Mouse (Mus musculus) midbrain, embryonic 12.5 days (tissue): ENCODE measurements around the gene Miox. TPM values are rescaled to one million over a fixed set of nuclear protein-coding genes. Genes with fewer than 3 reads are reported as not detected.

Experiments
- ATAC-seq: fragments of 200-750 bp; cut with Nextera tagmentation; 2 replicates; pipeline ENCODE4 v1.8.0; 2017; ENCODE audit warnings: low read depth, moderate TSS enrichment, moderate library complexity; ENCODE audit not compliant: low FRiP score
- H3K27ac ChIP-seq: fragments of 300-500 bp; sonication (generic); replicated peaks from 2 replicates; pipeline ENCODE4 v1.5.1; 2016; ENCODE audit warnings: mild to moderate bottlenecking
- H3K27me3 ChIP-seq: fragments of 300-500 bp; sonication (generic); 2 replicates; pipeline ENCODE4 v1.6.1; 2016; ENCODE audit warnings: mild to moderate bottlenecking
- H3K36me3 ChIP-seq: fragments of 300-500 bp; sonication (generic); 2 replicates; pipeline ENCODE4 v1.6.1; 2016
- H3K4me1 ChIP-seq: fragments of 300-500 bp; sonication (generic); 2 replicates; pipeline ENCODE4 v1.6.1; 2016
- H3K4me2 ChIP-seq: fragments of 300-500 bp; sonication (generic); replicated peaks from 2 replicates; pipeline ENCODE4 v1.6.1; 2016; ENCODE audit warnings: mild to moderate bottlenecking, moderate library complexity
- H3K4me3 ChIP-seq: fragments of 300-500 bp; sonication (generic); 2 replicates; pipeline ENCODE4 v1.5.1; 2016; ENCODE audit warnings: mild to moderate bottlenecking
- H3K9ac ChIP-seq: fragments of 300-500 bp; sonication (generic); replicated peaks from 2 replicates; pipeline ENCODE4 v1.6.1; 2016; ENCODE audit warnings: mild to moderate bottlenecking, moderate library complexity
- H3K9me3 ChIP-seq: fragments of 300-500 bp; sonication (generic); 2 replicates; pipeline ENCODE4 v1.6.1; 2016; ENCODE audit warnings: mild to moderate bottlenecking
- WGBS: fragments of 180-500 bp; shearing (Covaris S2); methylation state at CpG from one replicate; pipeline ENCODE4 v1.1.7; 2016; 5-methylcytosine and 5-hydroxymethylcytosine counted together
- polyA plus RNA-seq: library from polyadenylated mRNA; unstranded; fragments of >200 nt; fragmentation: Nextera tagmentation; extraction: Ambion mirVana; gene quantifications from 2 replicates; pipeline ENCODE4 v1.2.1, GENCODE M21; 2016

Gene Miox
- polyA plus RNA-seq, 1 experiment from 2014 or later, result not detected

- no peaks in the 10 kb centered on the region for H3K9me3 ChIP-seq
- WGBS, result 96% methylated on average over 12 of the region's 12 CpGs
- H3K27me3 ChIP-seq, result no peaks in the 10 kb centered on the region
- no peak overlapping the region for H3K4me3 ChIP-seq
- no peak overlapping the region for H3K4me2 ChIP-seq
- no peak for ATAC-seq
- peaks cover 39% of the 10 kb centered on the region for H3K36me3 ChIP-seq
- H3K27ac ChIP-seq, result no peak overlapping the region
- no peak overlapping the region for H3K9ac ChIP-seq
- H3K4me1 ChIP-seq, result peaks cover 25% of the 10 kb centered on the region
Measured at GRCm38 (mm10) chr15:89352795-89353194, 18.6 kb downstream of the Miox start.

- Histone ChIP-seq H3K36me3 (peaks cover 39% of the 10 kb centered on the region), H3K27me3 (no peaks in the 10 kb centered on the region), H3K4me2 (peak overlapping the region; percentile 78), H3K9ac (peak overlapping the region; percentile 83; the same call in 1 of the 2 replicates), H3K4me1 (peaks cover 30% of the 10 kb centered on the region), H3K9me3 (no peaks in the 10 kb centered on the region), H3K4me3 (0 out of 2 replicates have a peak overlapping the region, but pooled peaks have one; percentile 88), H3K27ac (no peak overlapping the region)
- ATAC-seq, result no peak
- WGBS, result 97% methylated on average over 16 of the region's 16 CpGs
Measured at GRCm38 (mm10) chr15:89353837-89354236, 19.6 kb downstream of the Miox start.

DNA sequence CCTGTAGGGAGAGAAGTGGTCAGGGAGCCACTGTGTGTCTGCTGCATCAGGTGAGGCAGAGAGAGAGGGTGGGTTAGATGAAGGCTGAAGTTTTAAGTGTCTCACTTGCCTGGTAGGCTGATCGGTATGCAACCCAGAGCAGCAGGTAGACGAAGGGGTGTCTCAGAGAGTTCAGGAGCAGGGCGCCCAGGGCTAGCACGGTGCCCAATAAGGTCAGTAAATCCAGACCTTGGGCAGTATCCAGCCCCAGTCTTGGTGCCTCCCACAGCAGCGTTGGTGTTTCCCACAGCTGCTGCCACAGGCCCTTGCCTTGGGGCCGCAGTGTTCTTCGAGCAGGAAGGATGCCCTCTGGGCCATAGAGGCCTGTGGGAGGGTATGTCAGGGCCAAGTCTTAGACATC, 20.3 kb downstream of the Miox start:
- peaks cover 30% of the 10 kb centered on the region for H3K4me1 ChIP-seq
- H3K4me3 ChIP-seq, result peak overlapping the region; percentile 88
- ATAC-seq, result no peak
- no peak overlapping the region for H3K27ac ChIP-seq
- peak overlapping the region; percentile 78 for H3K4me2 ChIP-seq
- no peaks in the 10 kb centered on the region for H3K27me3 ChIP-seq
- peak overlapping the region; percentile 83 for H3K9ac ChIP-seq
- 86% methylated on average over 7 of the region's 7 CpGs for WGBS
- peaks cover 38% of the 10 kb centered on the region for H3K36me3 ChIP-seq
- no peaks in the 10 kb centered on the region for H3K9me3 ChIP-seq

- Histone ChIP-seq H3K9ac (peak within 1 kb of the TSS; percentile 83), H3K27me3 (no peaks in the 10 kb centered on the region), H3K4me3 (peak within 1 kb of the TSS; percentile 88), H3K4me1 (peaks cover 30% of the 10 kb centered on the region), H3K4me2 (peak within 1 kb of the TSS; percentile 78), H3K27ac (peak within 1 kb of the TSS; percentile 85), H3K36me3 (peaks cover 37% of the 10 kb centered on the region), H3K9me3 (no peaks in the 10 kb centered on the region)
- under 1% methylated on average over 63 of the region's 64 CpGs for WGBS
- ATAC-seq, result peak; percentile 85
Measured at GRCm38 (mm10) chr15:89355241-89356187, 21.3 kb downstream of the Miox start, which contains the start of the genes Lmf2 and Ncaph2. Gene Lmf2 (minus strand): TSS chr15:89355659. Gene Ncaph2 (plus strand): TSS chr15:89355719.

DNA sequence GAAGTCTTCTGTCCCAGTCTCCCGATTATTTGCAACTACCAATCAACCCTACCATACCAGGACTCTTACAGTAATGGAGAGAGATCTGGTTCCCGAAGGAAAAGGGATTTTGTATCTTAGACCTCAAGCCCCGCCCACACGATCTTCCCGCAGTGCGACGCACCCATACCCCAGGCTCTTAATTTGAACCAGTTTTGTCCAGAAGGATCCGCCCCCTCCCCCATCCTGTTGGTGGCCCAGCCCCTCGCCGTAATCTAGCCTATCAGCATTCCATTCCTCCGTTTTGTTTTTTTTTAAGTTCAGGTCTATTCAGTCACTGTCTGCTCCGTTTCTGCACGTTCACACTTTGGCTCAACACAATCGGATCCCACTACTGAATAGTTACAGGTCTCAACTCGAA, 22.2 kb downstream of the Miox start:
- peaks cover 30% of the 10 kb centered on the region for H3K4me1 ChIP-seq
- H3K4me2 ChIP-seq, result peak overlapping the region; percentile 78
- peak overlapping the region; percentile 88 for H3K4me3 ChIP-seq
- H3K27ac ChIP-seq, result peak overlapping the region; percentile 85
- no peaks in the 10 kb centered on the region for H3K27me3 ChIP-seq
- H3K36me3 ChIP-seq, result peaks cover 37% of the 10 kb centered on the region
- H3K9me3 ChIP-seq, result no peaks in the 10 kb centered on the region
- peak overlapping the region; percentile 83 for H3K9ac ChIP-seq
- WGBS, result under 1% methylated on average over 15 of the region's 15 CpGs
- peak; percentile 75 for ATAC-seq

- peaks cover 38% of the 10 kb centered on the region for H3K36me3 ChIP-seq
- H3K27me3 ChIP-seq, result no peaks in the 10 kb centered on the region
- peaks cover 30% of the 10 kb centered on the region for H3K4me1 ChIP-seq
- H3K9ac ChIP-seq, result no peak overlapping the region
- ATAC-seq, result no peak
- WGBS, result 88% methylated on average over 3 of the region's 3 CpGs
- no peak overlapping the region for H3K4me2 ChIP-seq
- no peak overlapping the region for H3K27ac ChIP-seq
- no peaks in the 10 kb centered on the region for H3K9me3 ChIP-seq
- H3K4me3 ChIP-seq, result no peak overlapping the region
Measured at GRCm38 (mm10) chr15:89358784-89359183, 24.6 kb downstream of the Miox start.

- Histone ChIP-seq H3K9ac (no peak overlapping the region), H3K27me3 (no peaks in the 10 kb centered on the region), H3K9me3 (no peaks in the 10 kb centered on the region), H3K36me3 (peaks cover 81% of the 10 kb centered on the region), H3K4me1 (peaks cover 3% of the 10 kb centered on the region), H3K27ac (no peak overlapping the region), H3K4me2 (no peak overlapping the region), H3K4me3 (no peak overlapping the region)
- no peak for ATAC-seq
- WGBS, result 97% methylated on average over 7 of the region's 7 CpGs
Measured at GRCm38 (mm10) chr15:89363051-89363450, 28.9 kb downstream of the Miox start.

DNA sequence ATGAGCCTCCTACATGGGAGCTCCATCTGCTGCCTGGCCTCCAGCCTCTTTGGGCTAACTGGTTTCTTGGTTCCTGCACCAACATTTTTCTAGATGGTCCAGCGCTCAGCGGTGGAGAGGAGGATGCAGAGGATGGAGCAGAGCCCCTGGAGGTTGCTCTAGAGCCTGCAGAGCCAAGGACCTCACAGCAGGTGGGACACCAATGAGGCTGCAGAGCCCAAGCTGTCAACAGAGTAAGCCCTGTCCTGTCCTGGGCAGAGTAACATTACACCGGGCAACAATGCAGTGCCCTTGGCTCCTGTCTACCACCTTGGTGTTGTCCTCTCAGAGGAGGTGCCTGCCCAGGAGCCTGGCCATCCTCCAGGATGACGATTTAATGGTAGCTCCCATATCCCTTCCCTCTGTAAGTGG, 30.9 kb downstream of the Miox start:
- no peak for ATAC-seq
- H3K9ac ChIP-seq, result no peak overlapping the region
- no peaks in the 10 kb centered on the region for H3K4me1 ChIP-seq
- no peak overlapping the region for H3K4me3 ChIP-seq
- WGBS, result 91% methylated on average over 4 of the region's 4 CpGs
- no peaks in the 10 kb centered on the region for H3K9me3 ChIP-seq
- no peak overlapping the region for H3K4me2 ChIP-seq
- H3K27ac ChIP-seq, result no peak overlapping the region
- H3K27me3 ChIP-seq, result no peaks in the 10 kb centered on the region
- peaks cover 97% of the 10 kb centered on the region for H3K36me3 ChIP-seq

DNA sequence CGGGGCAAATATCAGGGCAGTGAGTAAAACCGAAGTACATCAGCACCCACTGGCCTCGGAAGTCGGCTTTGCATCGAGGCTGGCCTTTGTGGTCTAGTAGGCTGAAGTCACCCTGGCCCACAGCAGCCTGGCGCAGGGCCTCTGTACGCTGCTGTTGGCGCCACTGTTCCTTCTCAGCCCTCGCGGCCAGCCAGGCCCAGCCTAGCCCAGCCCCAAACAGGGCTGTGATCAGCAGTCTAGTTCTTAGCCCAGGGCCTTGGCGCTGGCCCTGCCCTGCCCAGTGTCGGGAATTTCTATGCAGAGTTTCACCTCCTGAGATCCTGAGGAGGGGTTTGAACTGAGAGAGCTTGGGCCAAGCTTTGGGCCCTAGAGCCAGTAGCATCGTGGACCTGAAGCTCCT, 37.9 kb downstream of the Miox start:
- Histone ChIP-seq H3K4me3 (no peak overlapping the region), H3K9ac (no peak overlapping the region), H3K27me3 (peaks cover 23% of the 10 kb centered on the region), H3K4me2 (no peak overlapping the region), H3K9me3 (no peaks in the 10 kb centered on the region), H3K4me1 (peaks cover 15% of the 10 kb centered on the region), H3K36me3 (peaks cover 56% of the 10 kb centered on the region), H3K27ac (no peak overlapping the region; the same call in 1 of the 2 replicates)
- WGBS, result 90% methylated on average over 13 of the region's 13 CpGs
- ATAC-seq, result no peak

DNA sequence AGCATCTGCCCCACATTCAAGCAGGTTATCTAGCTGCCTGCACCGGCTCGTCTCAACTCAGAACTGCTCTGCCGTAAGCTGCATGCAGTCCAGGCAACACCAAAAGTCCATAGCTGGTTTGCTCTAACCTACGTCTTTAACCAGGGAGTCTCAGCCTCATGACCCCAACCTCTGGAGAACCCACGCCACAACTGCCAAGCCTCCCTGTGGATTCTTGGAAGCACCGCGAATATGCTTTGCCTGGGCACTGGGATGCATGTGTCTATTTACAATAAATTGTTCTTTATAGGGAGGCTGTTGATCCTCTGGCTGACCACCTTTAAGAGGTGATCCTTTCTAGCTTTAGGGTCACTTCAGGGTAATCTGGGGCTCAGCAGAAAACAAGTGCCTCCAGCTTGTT, 38.3 kb downstream of the Miox start:
- Histone ChIP-seq H3K27ac (peak overlapping the region; percentile 31; the same call in 1 of the 2 replicates), H3K9ac (no peak overlapping the region), H3K9me3 (no peaks in the 10 kb centered on the region), H3K4me3 (no peak overlapping the region), H3K27me3 (peaks cover 27% of the 10 kb centered on the region), H3K4me1 (peaks cover 15% of the 10 kb centered on the region), H3K4me2 (peak overlapping the region; percentile 79), H3K36me3 (peaks cover 51% of the 10 kb centered on the region)
- ATAC-seq, result no peak
- WGBS, result 87% methylated on average over 7 of the region's 7 CpGs

DNA sequence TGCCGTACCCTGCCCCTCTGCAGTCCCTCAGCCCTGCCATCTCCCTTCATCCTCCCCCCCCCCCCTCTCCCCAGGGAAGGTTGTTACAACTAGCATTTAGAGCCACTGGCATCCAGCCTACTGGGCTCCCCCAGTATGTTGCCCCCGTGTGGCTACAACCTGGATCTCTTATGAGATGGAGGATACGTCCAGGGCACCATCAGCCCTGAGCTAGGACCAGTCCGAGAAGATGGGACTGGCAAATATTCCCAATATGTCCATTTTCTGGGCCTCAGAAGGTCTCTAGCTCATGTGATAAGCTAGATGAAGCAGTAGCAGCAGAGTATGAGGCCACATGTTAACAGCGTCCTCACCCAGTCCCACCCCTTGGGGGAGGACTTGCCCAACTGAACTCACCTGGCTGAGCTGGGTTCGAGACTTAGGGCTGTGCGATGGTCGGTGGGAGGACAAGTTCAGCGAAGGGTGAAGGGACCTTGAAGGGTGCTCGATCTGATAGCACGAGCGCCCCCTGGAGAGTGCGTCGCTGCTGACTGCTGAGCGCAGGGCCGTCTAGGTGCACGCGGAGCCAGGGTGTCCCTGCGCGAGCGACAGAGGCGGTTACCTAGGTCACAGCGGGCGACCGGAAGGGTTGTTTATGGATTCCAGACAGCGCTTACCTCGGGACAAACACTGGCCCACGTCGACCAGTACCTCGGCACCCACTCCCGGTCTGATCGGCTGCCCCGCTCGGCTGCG, 39.0 kb downstream of the Miox start:
- Histone ChIP-seq H3K9ac (peak overlapping the region; percentile 73), H3K4me3 (peak overlapping the region; percentile 73), H3K36me3 (peaks cover 45% of the 10 kb centered on the region), H3K27ac (peak overlapping the region; percentile 90), H3K27me3 (peaks cover 34% of the 10 kb centered on the region), H3K4me1 (peaks cover 17% of the 10 kb centered on the region), H3K9me3 (no peaks in the 10 kb centered on the region), H3K4me2 (peak overlapping the region; percentile 79)
- peak; percentile 78 for ATAC-seq
- WGBS, result 3% methylated on average over 35 of the region's 35 CpGs
